Mouse (Mus musculus) lung, adult 2 months (tissue): Measurements from ENCODE around the gene Pank4.

Source experiments
- CTCF ChIP-seq: fragments of 200-500 bp; IDR thresholded peaks from 2 replicates; pipeline ENCODE4 v1.5.1; 2011; ENCODE audit warnings: mild to moderate bottlenecking, low read length, control low read depth; ENCODE audit not compliant: insufficient read depth
- POLR2A ChIP-seq: fragments of 200-500 bp; IDR thresholded peaks from 2 replicates; pipeline ENCODE4 v1.6.1; 2011; ENCODE audit warnings: low read depth, mild to moderate bottlenecking, control low read depth, low read length, borderline replicate concordance; ENCODE audit errors: extremely low read depth

- TF ChIP-seq CTCF, result no peak
- TF ChIP-seq POLR2A, result no peak
Observed at GRCm38 (mm10) chr4:155020141-155020540, 56.2 kb downstream of the Pank4 start.
